In genomic region chr12:97993937-97994336, GRCm38 (mm10) we compare ENCODE assay signal across 35 mouse cellular contexts.
"Had no signal": no experiment of that assay in that cellular context is flagged by ENCODE, and none has a peak within 500 bp of the region (broad histone marks: within the 10 kb centered on the region; RNA-seq: fewer than 3 reads in every experiment).

No protein-coding gene starts in this region.

- H3K9me3 ChIP-seq: heart, embryonic 10.5 days; heart, embryonic 12.5 days; heart, embryonic 13.5 days; heart, embryonic 15.5 days; hindbrain, embryonic 10.5 days; hindbrain, embryonic 12.5 days; hindbrain, embryonic 15.5 days; intestine, embryonic 15.5 days; kidney, embryonic 15.5 days had no signal

- ATAC-seq: hindbrain, embryonic 16.5 days; hindbrain, postnatal 0 days; inflammation-experienced regulatory T-cells, adult 6 months; intestine, embryonic 15.5 days; intestine, embryonic 16.5 days; intestine, postnatal 0 days had no signal

- H3K4me3 ChIP-seq: heart, embryonic 10.5 days; heart, embryonic 12.5 days; heart, embryonic 13.5 days; heart, embryonic 15.5 days; hindbrain, embryonic 10.5 days; hindbrain, embryonic 12.5 days; hindbrain, embryonic 15.5 days; intestine, embryonic 15.5 days; kidney, embryonic 15.5 days; layer of hippocampus, adult 2 months; left cerebral cortex, adult 2 months had no signal

- H3K27ac ChIP-seq: heart, embryonic 10.5 days; heart, embryonic 13.5 days; heart, embryonic 15.5 days; hindbrain, embryonic 10.5 days; hindbrain, embryonic 12.5 days; hindbrain, embryonic 14.5 days; hindbrain, embryonic 15.5 days; hindbrain, postnatal 0 days; intestine, embryonic 15.5 days; kidney, embryonic 15.5 days; kidney, postnatal 0 days; layer of hippocampus, adult 2 months; left cerebral cortex, adult 2 months had no signal

- H3K27me3 ChIP-seq: heart, embryonic 12.5 days; heart, embryonic 13.5 days; heart, embryonic 15.5 days; hindbrain, embryonic 12.5 days; hindbrain, embryonic 15.5 days; intestine, embryonic 15.5 days; kidney, embryonic 15.5 days had no signal

- H3K9ac ChIP-seq: heart, embryonic 12.5 days; heart, embryonic 13.5 days; heart, embryonic 15.5 days; hindbrain, embryonic 12.5 days; hindbrain, embryonic 14.5 days; hindbrain, embryonic 15.5 days; intestine, embryonic 15.5 days; kidney, embryonic 15.5 days had no signal

- DNase-seq: heart, postnatal 10 days; heart, postnatal 14 days; heart, postnatal 36 days; heart, postnatal 4 days; kidney, adult 11 months; kidney, adult 18-20 months; kidney, adult 2 months; kidney, adult 8-10 months; kidney, adult 9 months; kidney, postnatal 10 days; kidney, postnatal 14 days; kidney, postnatal 25 days; kidney, postnatal 36 days; kidney, postnatal 4 days; layer of hippocampus, adult 9-11 months; layer of hippocampus, postnatal 36 days had no signal

- H3K36me3 ChIP-seq: heart, embryonic 10.5 days; heart, embryonic 12.5 days; heart, embryonic 13.5 days; heart, embryonic 15.5 days; hindbrain, embryonic 10.5 days; hindbrain, embryonic 12.5 days; hindbrain, embryonic 15.5 days; intestine, embryonic 15.5 days; kidney, embryonic 15.5 days had no signal

- H3K4me2 ChIP-seq: heart, embryonic 11.5 days; heart, embryonic 12.5 days; heart, embryonic 13.5 days; heart, embryonic 15.5 days; hindbrain, embryonic 12.5 days; hindbrain, embryonic 14.5 days; hindbrain, embryonic 15.5 days; intestine, embryonic 15.5 days; kidney, embryonic 15.5 days had no signal

- H3K4me1 ChIP-seq: heart, embryonic 12.5 days; heart, embryonic 13.5 days; heart, embryonic 15.5 days; hindbrain, embryonic 10.5 days; hindbrain, embryonic 12.5 days; hindbrain, embryonic 15.5 days; intestine, embryonic 15.5 days; kidney, embryonic 15.5 days had no signal
